Mouse (Mus musculus) kidney, postnatal 0 days (tissue): ENCODE results near the gene Sh2d1b2. TPM values are rescaled to one million over a fixed set of nuclear protein-coding genes. Genes with fewer than 3 reads are reported as not detected.

Source experiments
- ATAC-seq: fragments of 200-750 bp; cut with Nextera tagmentation; replicated peaks from 2 replicates; pipeline ENCODE4 v1.8.0; 2017; ENCODE audit warnings: low read depth, moderate number of reproducible peaks, moderate TSS enrichment, moderate library complexity; ENCODE audit not compliant: low FRiP score
- DNase-seq: peaks from one replicate; pipeline ENCODE4 v3.0.0-alpha.2; 2016; ENCODE audit warnings: low spot score
- H3K27ac ChIP-seq: fragments of 300-500 bp; sonication (generic); 2 replicates; pipeline ENCODE4 v1.5.1; 2014; ENCODE audit warnings: mild to moderate bottlenecking
- H3K27me3 ChIP-seq: fragments of 300-500 bp; sonication (generic); 2 replicates; pipeline ENCODE4 v1.6.1; 2014; ENCODE audit warnings: low read length, mixed read lengths; ENCODE audit not compliant: insufficient read depth
- H3K36me3 ChIP-seq: fragments of 300-500 bp; sonication (generic); 2 replicates; pipeline ENCODE4 v1.6.1; 2014; ENCODE audit warnings: low read length, mixed read lengths; ENCODE audit not compliant: insufficient read depth
- H3K4me1 ChIP-seq: fragments of 300-500 bp; sonication (generic); replicated peaks from 2 replicates; pipeline ENCODE4 v1.6.1; 2014; ENCODE audit warnings: antibody characterized with exemption, low read length, mixed read lengths; ENCODE audit not compliant: insufficient read depth
- H3K4me2 ChIP-seq: fragments of 300-500 bp; sonication (generic); 2 replicates; pipeline ENCODE4 v1.6.1; 2014; ENCODE audit warnings: mild to moderate bottlenecking, low read length, moderate library complexity, mixed read lengths
- H3K4me3 ChIP-seq: fragments of 300-500 bp; sonication (generic); replicated peaks from 2 replicates; pipeline ENCODE4 v1.5.1; 2014; ENCODE audit warnings: low read depth, low read length
- H3K9ac ChIP-seq: fragments of 300-500 bp; sonication (generic); 2 replicates; pipeline ENCODE4 v1.6.1; 2014; ENCODE audit warnings: low read depth, low read length
- H3K9me3 ChIP-seq: fragments of 300-500 bp; sonication (generic); replicated peaks from 2 replicates; pipeline ENCODE4 v1.6.1; 2016; ENCODE audit warnings: low read length, inconsistent platforms, mixed read lengths
- CTCF ChIP-seq: IDR thresholded peaks from 2 replicates; pipeline ENCODE4 v1.5.1; 2016; ENCODE audit warnings: antibody characterized with exemption, low read depth, mild to moderate bottlenecking, moderate library complexity
- WGBS: fragments of 180-500 bp; shearing (Covaris S2); extraction: QIAGEN DNeasy Blood & Tissue Kit; methylation state at CpG from one replicate; pipeline ENCODE4 v1.1.7; 2014; 5-methylcytosine and 5-hydroxymethylcytosine counted together
- polyA plus RNA-seq: library from polyadenylated mRNA; unstranded; fragments of >200 nt; fragmentation: Nextera tagmentation; extraction: Ambion mirVana; gene quantifications from 2 replicates; pipeline ENCODE4 v1.2.1, GENCODE M21; 2015

The Sh2d1b2 gene
- polyA plus RNA-seq, 1 experiment from 2014 or later: not detected

- Histone ChIP-seq H3K4me2 (no peak overlapping the region), H3K9me3 (no peaks in the 10 kb centered on the region)
- 83% methylated on average over 6 of the region's 6 CpGs for WGBS
These were observed 14.3 kb upstream of the Sh2d1b2 start for GRCm38 (mm10) chr1:170218091-170218884.

GRCm38 (mm10) chr1:170220351-170220750 lies 12.2 kb upstream of the Sh2d1b2 start:
- no peak overlapping the region for H3K9ac ChIP-seq
- no peaks in the 10 kb centered on the region for H3K4me1 ChIP-seq
- no peak overlapping the region for H3K27ac ChIP-seq
- H3K4me2 ChIP-seq: no peak overlapping the region
- no peaks in the 10 kb centered on the region for H3K36me3 ChIP-seq
- H3K27me3 ChIP-seq: no peaks in the 10 kb centered on the region
- H3K9me3 ChIP-seq: no peaks in the 10 kb centered on the region
- ATAC-seq: no peak
- TF ChIP-seq CTCF: no peak
- DNase-seq: no peak
- no peak overlapping the region for H3K4me3 ChIP-seq

More at GRCm38 (mm10) chr1:170218091-170218884, 14.3 kb upstream of the Sh2d1b2 start:
- 0 out of 2 replicates have a peak, but pooled peaks cover 3% of the 10 kb centered on the region for H3K4me1 ChIP-seq
- H3K27me3 ChIP-seq: no peaks in the 10 kb centered on the region
- ATAC-seq: no peak
- DNase-seq: peak; percentile 58
- H3K36me3 ChIP-seq: no peaks in the 10 kb centered on the region
- H3K9ac ChIP-seq: no peak overlapping the region
- H3K4me3 ChIP-seq: no peak overlapping the region
- peak; percentile 70 for TF ChIP-seq CTCF
- no peak overlapping the region for H3K27ac ChIP-seq

GRCm38 (mm10) chr1:170223276-170223675 lies 9.3 kb upstream of the Sh2d1b2 start:
- Histone ChIP-seq H3K4me3 (no peak overlapping the region), H3K27ac (no peak overlapping the region), H3K36me3 (no peaks in the 10 kb centered on the region), H3K9ac (no peak overlapping the region), H3K27me3 (no peaks in the 10 kb centered on the region), H3K4me2 (no peak overlapping the region), H3K9me3 (no peaks in the 10 kb centered on the region), H3K4me1 (no peaks in the 10 kb centered on the region)
- DNase-seq (no peak), ATAC-seq (no peak)
- no peak for TF ChIP-seq CTCF
- WGBS: 76% methylated on average over 2 of the region's 2 CpGs

GRCm38 (mm10) chr1:170245016-170245415 lies 12.5 kb downstream of the Sh2d1b2 start:
- Histone ChIP-seq H3K36me3 (no peaks in the 10 kb centered on the region), H3K9ac (no peak overlapping the region), H3K27ac (no peak overlapping the region), H3K4me2 (no peak overlapping the region), H3K4me1 (no peaks in the 10 kb centered on the region), H3K9me3 (no peaks in the 10 kb centered on the region), H3K27me3 (no peaks in the 10 kb centered on the region), H3K4me3 (no peak overlapping the region)
- WGBS: 89% methylated on average over 3 of the region's 3 CpGs
- no peak for DNase-seq
- no peak for TF ChIP-seq CTCF
- no peak for ATAC-seq

- DNase-seq: no peak
- WGBS: 37% methylated on average over 27 of the region's 30 CpGs
- no peak for TF ChIP-seq CTCF
These were observed 22.5 kb downstream of the Sh2d1b2 start for GRCm38 (mm10) chr1:170254893-170255559.

GRCm38 (mm10) chr1:170255560-170255910 lies 23.0 kb downstream of the Sh2d1b2 start:
- peak overlapping the region; percentile 68 for H3K4me2 ChIP-seq

More at GRCm38 (mm10) chr1:170254893-170255559, 22.5 kb downstream of the Sh2d1b2 start:
- H3K36me3 ChIP-seq: no peaks in the 10 kb centered on the region
- H3K27me3 ChIP-seq: no peaks in the 10 kb centered on the region
- peak overlapping the region; percentile 83 for H3K9ac ChIP-seq
- H3K27ac ChIP-seq: peak overlapping the region; percentile 36; the same call in 1 of the 2 replicates
- no peaks in the 10 kb centered on the region for H3K9me3 ChIP-seq
- H3K4me1 ChIP-seq: no peaks in the 10 kb centered on the region
- no peak; the same call in none of the 2 replicates for ATAC-seq
- peak overlapping the region; percentile 68 for H3K4me2 ChIP-seq
- peak overlapping the region; percentile 60 for H3K4me3 ChIP-seq

More at GRCm38 (mm10) chr1:170255560-170255910, 23.0 kb downstream of the Sh2d1b2 start:
- no peak for TF ChIP-seq CTCF
- ATAC-seq: peak; percentile 97
- peak overlapping the region; percentile 60 for H3K4me3 ChIP-seq
- 12% methylated on average over 32 of the region's 32 CpGs for WGBS
- no peaks in the 10 kb centered on the region for H3K9me3 ChIP-seq
- no peaks in the 10 kb centered on the region for H3K27me3 ChIP-seq
- no peaks in the 10 kb centered on the region for H3K36me3 ChIP-seq
- DNase-seq: peak; percentile 94
- H3K4me1 ChIP-seq: no peaks in the 10 kb centered on the region
- H3K27ac ChIP-seq: peak overlapping the region; percentile 36; the same call in 1 of the 2 replicates
- peak overlapping the region; percentile 83 for H3K9ac ChIP-seq
